Mouse (Mus musculus) heart, postnatal 0 days (tissue): ENCODE data around the gene Shank3. TPM values are rescaled to one million over a fixed set of nuclear protein-coding genes. Genes with fewer than 3 reads are reported as not detected.

Experiments used
- ATAC-seq: fragments of 200-750 bp; cut with Nextera tagmentation; 2 replicates; pipeline ENCODE4 v1.8.0; 2017; ENCODE audit warnings: low read depth, moderate number of reproducible peaks, moderate library complexity; ENCODE audit not compliant: insufficient read depth
- DNase-seq: peaks from one replicate; pipeline ENCODE4 v3.0.0-alpha.2; 2016; ENCODE audit warnings: low spot score
- H3K27ac ChIP-seq: fragments of 300-500 bp; sonication (generic); 2 replicates; pipeline ENCODE4 v1.5.1; 2014; ENCODE audit warnings: low read depth, mild to moderate bottlenecking
- H3K27me3 ChIP-seq: fragments of 300-500 bp; sonication (generic); 2 replicates; pipeline ENCODE4 v1.6.1; 2014; ENCODE audit warnings: low read length, mixed read lengths; ENCODE audit not compliant: control insufficient read depth, insufficient read depth
- H3K36me3 ChIP-seq: fragments of 300-500 bp; sonication (generic); replicated peaks from 2 replicates; pipeline ENCODE4 v1.6.1; 2014; ENCODE audit warnings: low read length, mixed read lengths; ENCODE audit not compliant: control insufficient read depth, insufficient read depth
- H3K4me1 ChIP-seq: fragments of 300-500 bp; sonication (generic); 2 replicates; pipeline ENCODE4 v1.6.1; 2014; ENCODE audit warnings: antibody characterized with exemption; ENCODE audit not compliant: control insufficient read depth, insufficient read depth
- H3K4me2 ChIP-seq: fragments of 300-500 bp; sonication (generic); 2 replicates; pipeline ENCODE4 v1.6.1; 2014; ENCODE audit warnings: low read depth, mild to moderate bottlenecking, low read length, moderate library complexity
- H3K4me3 ChIP-seq: fragments of 300-500 bp; sonication (generic); 2 replicates; pipeline ENCODE4 v1.5.1; 2014; ENCODE audit warnings: low read depth, low read length
- H3K9ac ChIP-seq: fragments of 300-500 bp; sonication (generic); replicated peaks from 2 replicates; pipeline ENCODE4 v1.6.1; 2014; ENCODE audit warnings: low read depth, low read length, mixed read lengths
- H3K9me3 ChIP-seq: fragments of 300-500 bp; sonication (generic); replicated peaks from 2 replicates; pipeline ENCODE4 v1.6.1; 2016; ENCODE audit warnings: low read length; ENCODE audit not compliant: control insufficient read depth
- CTCF ChIP-seq: IDR thresholded peaks from 2 replicates; pipeline ENCODE4 v1.5.1; 2016; ENCODE audit warnings: antibody characterized with exemption, control low read depth, low read depth
- EP300 ChIP-seq: IDR thresholded peaks from 2 replicates; pipeline ENCODE4 v1.6.1; 2016; ENCODE audit warnings: antibody characterized with exemption, low read depth
- WGBS: fragments of 180-500 bp; shearing (Covaris S2); extraction: QIAGEN DNeasy Blood & Tissue Kit; methylation state at CpG from one replicate; pipeline ENCODE4 v1.1.7; 2014; 5-methylcytosine and 5-hydroxymethylcytosine counted together
- polyA plus RNA-seq: library from polyadenylated mRNA; unstranded; fragments of >200 nt; fragmentation: Nextera tagmentation; extraction: Ambion mirVana; gene quantifications from 2 replicates; pipeline ENCODE4 v1.2.1, GENCODE M21; 2015
- total RNA-seq: library from RNA; depleted of rRNA; stranded (reverse); fragments of >200 nt; gene quantifications from 2 replicates; pipeline ENCODE4 v1.2.3, GENCODE M21; 2014; ENCODE audit warnings: low replicate concordance

Shank3 gene
- total and polyA plus RNA-seq, 2 experiments from 2014 or later = 1.1 to 26.5 TPM

GRCm38 (mm10) chr15:89494970-89495369 lies 4.5 kb upstream of the Shank3 start:
- no peak overlapping the region for H3K27ac ChIP-seq
- no peak overlapping the region for H3K4me3 ChIP-seq
- 76% methylated on average over 4 of the region's 4 CpGs for WGBS
- H3K4me1 ChIP-seq = no peaks in the 10 kb centered on the region; the same call in 1 of the 2 replicates
- no peak overlapping the region for H3K4me2 ChIP-seq
- H3K36me3 ChIP-seq = no peaks in the 10 kb centered on the region
- TF ChIP-seq CTCF = peak; percentile 26
- no peak for TF ChIP-seq EP300
- peaks cover 4% of the 10 kb centered on the region; the same call in 1 of the 2 replicates for H3K9me3 ChIP-seq
- peaks cover 36% of the 10 kb centered on the region for H3K27me3 ChIP-seq
- H3K9ac ChIP-seq = no peak overlapping the region
- DNase-seq = no peak
- ATAC-seq = no peak

- WGBS = 64% methylated on average over 4 of the region's 4 CpGs
- H3K4me1 ChIP-seq = no peaks in the 10 kb centered on the region; the same call in 1 of the 2 replicates
These were observed 3.3 kb upstream of the Shank3 start for GRCm38 (mm10) chr15:89496131-89496530.

GRCm38 (mm10) chr15:89496841-89497240 lies 2.6 kb upstream of the Shank3 start:
- Histone ChIP-seq H3K27ac (peak overlapping the region; percentile 79), H3K4me1 (no peaks in the 10 kb centered on the region; the same call in 1 of the 2 replicates), H3K36me3 (no peaks in the 10 kb centered on the region), H3K27me3 (peaks cover 52% of the 10 kb centered on the region), H3K9ac (no peak overlapping the region), H3K4me3 (no peak overlapping the region), H3K4me2 (no peak overlapping the region), H3K9me3 (peaks cover 4% of the 10 kb centered on the region; the same call in 1 of the 2 replicates)
- ATAC-seq = no peak
- 61% methylated on average over 2 of the region's 2 CpGs for WGBS
- TF ChIP-seq CTCF = no peak
- TF ChIP-seq EP300 = no peak
- no peak for DNase-seq

More at GRCm38 (mm10) chr15:89496131-89496530, 3.3 kb upstream of the Shank3 start:
- H3K27me3 ChIP-seq = peaks cover 47% of the 10 kb centered on the region
- no peak overlapping the region for H3K4me3 ChIP-seq
- 0 out of 2 replicates have a peak overlapping the region, but pooled peaks have one; percentile 79 for H3K27ac ChIP-seq
- H3K36me3 ChIP-seq = no peaks in the 10 kb centered on the region
- H3K9ac ChIP-seq = no peak overlapping the region
- no peak for DNase-seq
- no peak for ATAC-seq
- H3K9me3 ChIP-seq = peaks cover 4% of the 10 kb centered on the region; the same call in 1 of the 2 replicates
- TF ChIP-seq EP300 (no peak), CTCF (no peak)
- H3K4me2 ChIP-seq = no peak overlapping the region

GRCm38 (mm10) chr15:89497391-89498048 lies 1.9 kb upstream of the Shank3 start:
- no peaks in the 10 kb centered on the region for H3K36me3 ChIP-seq
- WGBS = 30% methylated on average over 4 of the region's 4 CpGs
- 0 out of 2 replicates have a peak, but pooled peaks cover under 1% of the 10 kb centered on the region for H3K9me3 ChIP-seq
- H3K4me2 ChIP-seq = no peak overlapping the region
- peak overlapping the region; percentile 84 for H3K27ac ChIP-seq
- peak overlapping the region; percentile 73 for H3K4me3 ChIP-seq
- TF ChIP-seq CTCF (no peak), EP300 (peak; percentile 99)
- no peaks in the 10 kb centered on the region; the same call in 1 of the 2 replicates for H3K4me1 ChIP-seq
- H3K9ac ChIP-seq = peak overlapping the region; percentile 54
- DNase-seq (peak; percentile 81), ATAC-seq (peak; percentile 84)
- peaks cover 52% of the 10 kb centered on the region for H3K27me3 ChIP-seq

- peak overlapping the region; percentile 54 for H3K9ac ChIP-seq
- H3K4me3 ChIP-seq = peak overlapping the region; percentile 73
- DNase-seq (no peak), ATAC-seq (peak; percentile 16)
- H3K9me3 ChIP-seq = no peaks in the 10 kb centered on the region
- peaks cover 52% of the 10 kb centered on the region for H3K27me3 ChIP-seq
- peak overlapping the region; percentile 81 for H3K4me2 ChIP-seq
- TF ChIP-seq EP300 (no peak), CTCF (no peak)
- no peaks in the 10 kb centered on the region; the same call in 1 of the 2 replicates for H3K4me1 ChIP-seq
- 3% methylated on average over 39 of the region's 41 CpGs for WGBS
- no peaks in the 10 kb centered on the region for H3K36me3 ChIP-seq
- peak overlapping the region; percentile 84 for H3K27ac ChIP-seq
These were observed 1.1 kb upstream of the Shank3 start for GRCm38 (mm10) chr15:89498049-89498960.
